Comparison of ENCODE assay signal across 9 mouse cellular contexts in the genomic region with DNA sequence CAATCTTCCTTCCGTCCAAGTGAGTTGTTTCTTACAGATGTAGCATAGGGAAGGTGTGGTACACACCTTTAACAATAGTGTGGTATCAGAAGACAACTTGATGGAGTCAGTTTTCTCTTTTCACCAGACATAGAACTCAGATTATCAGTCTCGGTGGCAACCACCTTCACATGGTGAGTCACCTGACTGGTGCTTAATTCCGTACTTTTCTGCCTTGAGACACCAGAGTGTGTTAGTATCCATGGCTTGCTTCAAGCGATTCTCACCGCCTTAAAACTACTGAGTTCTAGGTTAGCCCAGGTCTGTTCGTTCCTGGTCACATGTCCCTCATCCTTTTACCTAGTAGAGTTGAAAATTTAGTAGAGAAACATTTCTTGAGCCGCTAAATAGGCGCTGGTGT. TPM values are rescaled to one million over a fixed set of nuclear protein-coding genes. Genes with fewer than 3 reads are reported as not detected.
DNase-seq lines count a peak whose midpoint lies in the region; ATAC-seq and TF ChIP-seq lines count a peak whose summit lies in the region.
"Had no signal": no experiment of that assay in that cellular context is flagged by ENCODE, and none has a peak within 500 bp of the region (broad histone marks: within the 10 kb centered on the region; RNA-seq: fewer than 3 reads in every experiment).

No protein-coding gene starts in this region.

- DNase-seq in heart, embryonic 10.5 days (ENCODE audit: low spot score): no peak
- no peak for DNase-seq in heart, adult 11 months
- DNase-seq in CH12.LX (ENCODE audit: extremely low read depth): peak; percentile 26
- no peak for DNase-seq in embryo, embryonic 11 days
- DNase-seq in gastrocnemius, postnatal 10 days: no peak
- no peak for DNase-seq in urinary bladder, postnatal 4 days (ENCODE audit: low spot score in 2 of 2)

- no peak for TF ChIP-seq CTCF in CH12.LX (conservative IDR thresholded peaks at IDR 0.05 in 1 of 2, IDR thresholded peaks at IDR 0.05 in 1 of 2; ENCODE audit: low read depth in 2 of 2, low read length in 2 of 2)

- H3K9ac ChIP-seq in CH12.LX (ENCODE audit: insufficient read depth, low read depth): peak overlapping the region; percentile 65
- peak overlapping the region; percentile 89 for H3K9ac ChIP-seq in forebrain, embryonic 13.5 days
- H3K9ac ChIP-seq in liver, embryonic 16.5 days (ENCODE audit: low read depth, low read length): peak overlapping the region; percentile 83

- H3K27me3 ChIP-seq in heart, embryonic 10.5 days (ENCODE audit: insufficient read depth, poor library complexity, severe bottlenecking): no peaks in the 10 kb centered on the region
- H3K27me3 ChIP-seq in CH12.LX (replicated peaks): no peaks in the 10 kb centered on the region
- peaks cover 3% of the 10 kb centered on the region; the same call in 1 of the 2 replicates for H3K27me3 ChIP-seq in forebrain, embryonic 13.5 days
- H3K27me3 ChIP-seq in liver, embryonic 16.5 days (ENCODE audit: control insufficient read depth, insufficient read depth, low read depth, low read length): peaks cover under 1% of the 10 kb centered on the region; the same call in 1 of the 2 replicates

- peaks cover 32% of the 10 kb centered on the region for H3K4me1 ChIP-seq in heart, embryonic 10.5 days
- H3K4me1 ChIP-seq in CH12.LX (ENCODE audit: control insufficient read depth in 1 of 2, insufficient read depth in 2 of 2): peaks cover 8 to 24% of the 10 kb centered on the region in 2 experiments
- H3K4me1 ChIP-seq in forebrain, embryonic 13.5 days: peaks cover 29% of the 10 kb centered on the region
- peaks cover 19% of the 10 kb centered on the region for H3K4me1 ChIP-seq in liver, embryonic 16.5 days (ENCODE audit: control insufficient read depth, low read depth, low read length)

- H3K27ac ChIP-seq in heart, embryonic 10.5 days: peak overlapping the region; percentile 90
- H3K27ac ChIP-seq in CH12.LX (ENCODE audit: insufficient read depth, low read depth): no peak overlapping the region
- H3K27ac ChIP-seq in forebrain, embryonic 13.5 days: peak overlapping the region; percentile 78; the same call in 1 of the 2 replicates
- H3K27ac ChIP-seq in liver, embryonic 16.5 days (ENCODE audit: low read length): no peak overlapping the region

- H3K4me2 ChIP-seq in CH12.LX (ENCODE audit: insufficient read depth, low read depth, poor library complexity, severe bottlenecking): peak overlapping the region; percentile 51; the same call in 1 of the 2 replicates
- peak overlapping the region; percentile 96 for H3K4me2 ChIP-seq in forebrain, embryonic 13.5 days
- peak overlapping the region; percentile 87 for H3K4me2 ChIP-seq in liver, embryonic 16.5 days (ENCODE audit: low read depth, low read length)

- no peaks in the 10 kb centered on the region for H3K9me3 ChIP-seq in heart, embryonic 10.5 days
- no peaks in the 10 kb centered on the region for H3K9me3 ChIP-seq in CH12.LX (replicated peaks; ENCODE audit: low read length)
- no peaks in the 10 kb centered on the region for H3K9me3 ChIP-seq in forebrain, embryonic 13.5 days (replicated peaks)
- no peaks in the 10 kb centered on the region for H3K9me3 ChIP-seq in liver, embryonic 16.5 days (replicated peaks; ENCODE audit: control insufficient read depth, low read length)

- peaks cover 19% of the 10 kb centered on the region for H3K79me2 ChIP-seq in CH12.LX (replicated peaks; ENCODE audit: control insufficient read depth, extremely low read depth, insufficient read depth, poor library complexity, severe bottlenecking)

- peak; percentile 50 for ATAC-seq in forebrain, embryonic 13.5 days
- ATAC-seq in liver, embryonic 16.5 days (ENCODE audit: low read depth): no peak

- in situ Hi-C loops in CH12.LX (cut with MboI; ENCODE audit: low pct_ligation_motif_present, low pct_unique_long_range_greater_than_20kb, low sequenced_read_pairs): no loop called here

- peak overlapping the region; percentile 96 for H3K4me3 ChIP-seq in heart, embryonic 10.5 days
- peak overlapping the region; percentile 88 to 98 (median 90) for H3K4me3 ChIP-seq in CH12.LX (replicated peaks in 1 of 3; ENCODE audit: low read depth in 2 of 3, low read length in 2 of 3, poor library complexity in 1 of 3)
- H3K4me3 ChIP-seq in forebrain, embryonic 13.5 days: peak overlapping the region; percentile 83
- H3K4me3 ChIP-seq in liver, embryonic 16.5 days (ENCODE audit: low read depth, low read length): peak overlapping the region; percentile 87

- no peak for TF ChIP-seq RAD21 in CH12.LX (IDR thresholded peaks at IDR 0.05; ENCODE audit: low read depth, low read length)

- peaks cover 29% of the 10 kb centered on the region for H3K36me3 ChIP-seq in heart, embryonic 10.5 days
- H3K36me3 ChIP-seq in CH12.LX (replicated peaks in 1 of 2; ENCODE audit: control insufficient read depth in 1 of 2, insufficient read depth in 1 of 2, low read length in 1 of 2): peaks cover 29 to 33% of the 10 kb centered on the region in 2 experiments
- peaks cover 28% of the 10 kb centered on the region for H3K36me3 ChIP-seq in forebrain, embryonic 13.5 days (ENCODE audit: poor library complexity, severe bottlenecking)
- H3K36me3 ChIP-seq in liver, embryonic 16.5 days (ENCODE audit: control insufficient read depth, insufficient read depth): no peaks in the 10 kb centered on the region; the same call in 1 of the 2 replicates

- TF ChIP-seq POLR2A in CH12.LX (IDR thresholded peaks at IDR 0.05; ENCODE audit: low read depth, low read length): no peak

- WGBS in heart, embryonic 10.5 days: 12% methylated on average over 8 of the region's 8 CpGs
- 9% methylated on average over 8 of the region's 8 CpGs for WGBS in forebrain, embryonic 13.5 days
- WGBS in liver, embryonic 16.5 days (ENCODE audit: insufficient replicate concordance): 6% methylated on average over 8 of the region's 8 CpGs

- dilution Hi-C loops in CH12.LX (cut with MboI; ENCODE audit: extremely low pct_ligation_motif_present, extremely low pct_unique_long_range_greater_than_20kb, low sequenced_read_pairs): no loop called here

- no peak for TF ChIP-seq EP300 in CH12.LX (IDR thresholded peaks at IDR 0.05; ENCODE audit: low read length)

TF ChIP-seq in CH12.LX, 34 proteins besides CTCF, POLR2A, EP300 and RAD21:
- TF ChIP-seq USF2 (conservative IDR thresholded peaks at IDR 0.05; ENCODE audit: low read depth, low read length) (peak; percentile 47; the same call in 1 of the 2 replicates), USF1 (IDR thresholded peaks at IDR 0.05; ENCODE audit: low read depth, low read length) (peak; percentile 38), PAX5 (IDR thresholded peaks at IDR 0.05; ENCODE audit: low read length) (no peak), POLR2AphosphoS2 (IDR thresholded peaks at IDR 0.05; ENCODE audit: low read depth, low read length) (no peak)

RNA-seq across cellular contexts. Expression of gene Chpf2, which starts 0.4 kb away (rescaled TPM):
- polyA plus RNA-seq in heart, embryonic 10.5 days (2016; fragmentation: Nextera tagmentation; extraction: Ambion mirVana): 19.1 and 22.8 TPM in 2 replicates
- total RNA-seq in CH12.LX (2012; rRNA removed): 20.4 and 25.5 TPM in 2 replicates
- total RNA-seq in CH12.LX (2014; rRNA removed): 11.2 and 11.9 TPM in 2 replicates
- 22.8 and 26.9 TPM in 2 replicates for polyA plus RNA-seq in CH12.LX (2012; ENCODE audit: insufficient read length, low read depth)
- polyA plus RNA-seq in forebrain, embryonic 13.5 days (2015; fragmentation: Nextera tagmentation; extraction: Ambion mirVana): 15.0 and 17.2 TPM in 2 replicates
- polyA plus RNA-seq in liver, embryonic 16.5 days (2015; fragmentation: Nextera tagmentation; extraction: Ambion mirVana): 10.7 and 11.3 TPM in 2 replicates
- 10 to 100 TPM; 19.6 to 29.4 TPM for total RNA-seq in gastrocnemius, postnatal 10 days (2021)

RNA-seq across cellular contexts. Expression of gene Abcf2, which starts 8.8 kb away (rescaled TPM):
- polyA plus RNA-seq in heart, embryonic 10.5 days (2016; fragmentation: Nextera tagmentation; extraction: Ambion mirVana): 107 and 126 TPM in 2 replicates
- 118 and 152 TPM in 2 replicates for total RNA-seq in CH12.LX (2012; rRNA removed)
- total RNA-seq in CH12.LX (2014; rRNA removed): 162 and 169 TPM in 2 replicates
- 160 and 162 TPM in 2 replicates for polyA plus RNA-seq in CH12.LX (2012; ENCODE audit: insufficient read length, low read depth)
- 117 and 124 TPM in 2 replicates for polyA plus RNA-seq in forebrain, embryonic 13.5 days (2015; fragmentation: Nextera tagmentation; extraction: Ambion mirVana)
- polyA plus RNA-seq in liver, embryonic 16.5 days (2015; fragmentation: Nextera tagmentation; extraction: Ambion mirVana): 36.2 and 36.9 TPM in 2 replicates
- total RNA-seq in gastrocnemius, postnatal 10 days (2021): 10 to 100 TPM; 66.4 to 74.0 TPM

RNA-seq across cellular contexts. Expression of gene 4931409K22Rik, which starts 29.5 kb away (rescaled TPM):
- polyA plus RNA-seq in heart, embryonic 10.5 days (2016; fragmentation: Nextera tagmentation; extraction: Ambion mirVana): 0.06 and 0.09 TPM in 2 replicates
- not detected in 2 replicates for total RNA-seq in CH12.LX (2012; rRNA removed)
- total RNA-seq in CH12.LX (2014; rRNA removed): not detected in 2 replicates
- not detected in 2 replicates for polyA plus RNA-seq in CH12.LX (2012; ENCODE audit: insufficient read length, low read depth)
- polyA plus RNA-seq in forebrain, embryonic 13.5 days (2015; fragmentation: Nextera tagmentation; extraction: Ambion mirVana): 0.62 TPM in 2 replicates
- not detected in 2 replicates for polyA plus RNA-seq in liver, embryonic 16.5 days (2015; fragmentation: Nextera tagmentation; extraction: Ambion mirVana)
- total RNA-seq in gastrocnemius, postnatal 10 days (2021): not detected
- polyA plus RNA-seq: large intestine, adult 2 months had no signal

RNA-seq across cellular contexts. Expression of gene Smarcd3, which starts 38.1 kb away (rescaled TPM):
- 73.7 and 92.1 TPM in 2 replicates for polyA plus RNA-seq in heart, embryonic 10.5 days (2016; fragmentation: Nextera tagmentation; extraction: Ambion mirVana)
- total RNA-seq in CH12.LX (2012; rRNA removed): 1.3 and 1.5 TPM in 2 replicates
- not detected in 2 replicates for total RNA-seq in CH12.LX (2014; rRNA removed)
- 2.2 and 2.8 TPM in 2 replicates for polyA plus RNA-seq in CH12.LX (2012; ENCODE audit: insufficient read length, low read depth)
- 111 and 114 TPM in 2 replicates for polyA plus RNA-seq in forebrain, embryonic 13.5 days (2015; fragmentation: Nextera tagmentation; extraction: Ambion mirVana)
- polyA plus RNA-seq in liver, embryonic 16.5 days (2015; fragmentation: Nextera tagmentation; extraction: Ambion mirVana): 0.55 and 1.3 TPM in 2 replicates
- 100 to 1,000 TPM; 122 to 132 TPM for total RNA-seq in gastrocnemius, postnatal 10 days (2021)

RNA-seq across cellular contexts. Expression of gene Asb10, which starts 45.3 kb away (rescaled TPM):
- polyA plus RNA-seq in heart, embryonic 10.5 days (2016; fragmentation: Nextera tagmentation; extraction: Ambion mirVana): 1.6 and 3.3 TPM in 2 replicates
- total RNA-seq in CH12.LX (2012; rRNA removed) (not detected in 2 replicates), CH12.LX (2014; rRNA removed) (not detected in 2 replicates)
- not detected in 2 replicates for polyA plus RNA-seq in CH12.LX (2012; ENCODE audit: insufficient read length, low read depth)
- 0.06 and 0.15 TPM in 2 replicates for polyA plus RNA-seq in forebrain, embryonic 13.5 days (2015; fragmentation: Nextera tagmentation; extraction: Ambion mirVana)
- polyA plus RNA-seq in liver, embryonic 16.5 days (2015; fragmentation: Nextera tagmentation; extraction: Ambion mirVana): 0.07 TPM in 1 of 2 replicates, not detected in the other
- 10 to 100 TPM; 31.3 to 37.4 TPM for total RNA-seq in gastrocnemius, postnatal 10 days (2021)

Comparison
In these comparisons a context has a peak if more than half of its experiments do, and no peak if none do; other contexts are left out.
1. H3K27ac ChIP-seq: peak in heart, embryonic 10.5 days (single experiment) and forebrain, embryonic 13.5 days (single experiment); none in CH12.LX (single experiment) and liver, embryonic 16.5 days (single experiment).
2. Peak in every context shown above with its lines, with median percentiles within 50 percentile points of each other: H3K4me3 ChIP-seq, H3K4me2 ChIP-seq and H3K9ac ChIP-seq.